21 mouse cellular contexts compared by ENCODE assay signal in genomic region chr3:79966709-79967108, GRCm38 (mm10).
DNase-seq lines count a peak whose midpoint lies in the region; ATAC-seq and TF ChIP-seq lines count a peak whose summit lies in the region.
"Had no signal": no experiment of that assay in that cellular context is flagged by ENCODE, and none has a peak within 500 bp of the region (broad histone marks: within the 10 kb centered on the region; RNA-seq: fewer than 3 reads in every experiment).

No protein-coding gene starts in this region.

- 59% methylated on average over 4 of the region's 4 CpGs for WGBS in heart, embryonic 15.5 days
- 10% methylated on average over 4 of the region's 4 CpGs for WGBS in liver, embryonic 15.5 days (ENCODE audit: insufficient replicate concordance)

- no peak for TF ChIP-seq CTCF in G1E (IDR thresholded peaks at IDR 0.05; ENCODE audit: low read depth, low read length)

- DNase-seq in heart, postnatal 4 days = no peak
- peak; percentile 20 for DNase-seq in G1E (ENCODE audit: low spot score)
- DNase-seq in ZHBTc4 (ENCODE audit: low read depth, low spot score) = peak; percentile 23
- DNase-seq in B cell, adult 2 months = no peak
- DNase-seq in ovary, postnatal 36 days (ENCODE audit: low spot score) = no peak
- DNase-seq: adrenal gland, postnatal 36 days; cerebellum, adult 11 months; cerebellum, postnatal 36 days; forebrain, postnatal 0 days; gastrocnemius, postnatal 10 days; kidney, postnatal 36 days; right cerebral cortex, postnatal 4 days; thymus, adult 18-20 months had no signal

- no peaks in the 10 kb centered on the region for H3K36me3 ChIP-seq in heart, embryonic 15.5 days
- H3K36me3 ChIP-seq in G1E (replicated peaks) = no peaks in the 10 kb centered on the region
- H3K36me3 ChIP-seq in liver, embryonic 15.5 days (replicated peaks) = no peaks in the 10 kb centered on the region
- H3K36me3 ChIP-seq: embryonic facial prominence, embryonic 12.5 days; hindbrain, embryonic 12.5 days; intestine, embryonic 15.5 days; neural tube, embryonic 13.5 days had no signal

- no peak for ATAC-seq in heart, embryonic 15.5 days (replicated peaks; ENCODE audit: insufficient number of reproducible peaks, insufficient read depth, low FRiP score, low read depth)
- ATAC-seq in G1E (ENCODE audit: extremely low read depth, insufficient number of reproducible peaks, low FRiP score, poor library complexity, severe bottlenecking) = peak; percentile 83
- ATAC-seq in liver, embryonic 15.5 days (ENCODE audit: insufficient read depth) = peak; percentile 56
- ATAC-seq: CD4-positive, CD25-positive, alpha-beta regulatory T cell, adult 4 months; forebrain, postnatal 0 days; intestine, embryonic 15.5 days had no signal

- no peak overlapping the region for H3K4me2 ChIP-seq in heart, embryonic 15.5 days
- H3K4me2 ChIP-seq in liver, embryonic 15.5 days = no peak overlapping the region
- H3K4me2 ChIP-seq: embryonic facial prominence, embryonic 12.5 days; hindbrain, embryonic 12.5 days; intestine, embryonic 15.5 days; neural tube, embryonic 13.5 days had no signal

- no peaks in the 10 kb centered on the region for H3K27me3 ChIP-seq in heart, embryonic 15.5 days
- H3K27me3 ChIP-seq in G1E (ENCODE audit: insufficient read depth, low read length) = no peaks in the 10 kb centered on the region
- H3K27me3 ChIP-seq in liver, embryonic 15.5 days = no peaks in the 10 kb centered on the region
- H3K27me3 ChIP-seq: embryonic facial prominence, embryonic 12.5 days; hindbrain, embryonic 12.5 days; intestine, embryonic 15.5 days; neural tube, embryonic 13.5 days had no signal

- peak overlapping the region; percentile 29 for H3K27ac ChIP-seq in heart, embryonic 15.5 days
- no peak overlapping the region for H3K27ac ChIP-seq in liver, embryonic 15.5 days (replicated peaks)
- H3K27ac ChIP-seq: embryonic facial prominence, embryonic 12.5 days; hindbrain, embryonic 12.5 days; intestine, embryonic 15.5 days; macrophage; neural tube, embryonic 13.5 days had no signal

- no peaks in the 10 kb centered on the region for H3K9me3 ChIP-seq in heart, embryonic 15.5 days (replicated peaks)
- H3K9me3 ChIP-seq in G1E (replicated peaks) = no peaks in the 10 kb centered on the region
- H3K9me3 ChIP-seq in liver, embryonic 15.5 days (replicated peaks) = no peaks in the 10 kb centered on the region
- H3K9me3 ChIP-seq: embryonic facial prominence, embryonic 12.5 days; hindbrain, embryonic 12.5 days; intestine, embryonic 15.5 days; neural tube, embryonic 13.5 days had no signal

- no peak overlapping the region for H3K4me3 ChIP-seq in heart, embryonic 15.5 days
- H3K4me3 ChIP-seq in G1E (ENCODE audit: low read depth, low read length) = no peak overlapping the region; the same call in 1 of the 2 replicates
- no peak overlapping the region for H3K4me3 ChIP-seq in liver, embryonic 15.5 days (replicated peaks)
- H3K4me3 ChIP-seq: embryonic facial prominence, embryonic 12.5 days; hindbrain, embryonic 12.5 days; intestine, embryonic 15.5 days; neural tube, embryonic 13.5 days had no signal

- peaks cover 18% of the 10 kb centered on the region for H3K4me1 ChIP-seq in heart, embryonic 15.5 days (replicated peaks)
- peaks cover 47% of the 10 kb centered on the region for H3K4me1 ChIP-seq in G1E (ENCODE audit: insufficient read depth, low read depth, low read length)
- peaks cover 18% of the 10 kb centered on the region for H3K4me1 ChIP-seq in liver, embryonic 15.5 days (replicated peaks)
- H3K4me1 ChIP-seq: embryonic facial prominence, embryonic 12.5 days; hindbrain, embryonic 12.5 days; intestine, embryonic 15.5 days; neural tube, embryonic 13.5 days had no signal

- H3K9ac ChIP-seq in heart, embryonic 15.5 days = no peak overlapping the region
- no peak overlapping the region for H3K9ac ChIP-seq in liver, embryonic 15.5 days
- H3K9ac ChIP-seq: embryonic facial prominence, embryonic 12.5 days; forebrain, postnatal 0 days; hindbrain, embryonic 12.5 days; intestine, embryonic 15.5 days; neural tube, embryonic 13.5 days had no signal

Comparison
In these comparisons a context has a peak if more than half of its experiments do, and no peak if none do; other contexts are left out.
1. DNase-seq: peak in G1E (single experiment) and ZHBTc4 (single experiment); none in heart, postnatal 4 days (single experiment), B cell, adult 2 months (0 of 2) and ovary, postnatal 36 days (single experiment).